Mouse (Mus musculus): ENCODE measurements around the gene Slc22a8.

The Slc22a8 gene

DNA sequence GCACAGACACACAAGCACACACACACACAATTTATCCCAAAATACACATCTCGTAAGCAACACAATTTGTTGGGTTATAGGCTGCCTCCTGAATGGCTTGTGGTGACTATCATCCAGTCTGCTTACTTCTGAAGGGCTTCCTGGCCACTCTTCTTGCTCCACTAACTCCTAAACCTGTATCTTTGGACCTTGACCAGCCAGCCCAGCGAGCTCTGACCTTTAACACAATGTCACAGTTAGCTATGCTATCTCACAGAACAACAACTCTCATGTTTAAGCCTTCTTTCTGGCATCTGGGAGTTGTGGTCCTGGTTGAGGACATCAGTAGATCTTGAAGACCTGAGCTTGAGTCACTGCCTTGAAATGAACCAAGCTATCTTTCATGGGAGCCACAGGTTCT is 8.2 kb downstream of the Slc22a8 start:
- DNase-seq (ENCODE audit: low read depth) = no peak

DNA sequence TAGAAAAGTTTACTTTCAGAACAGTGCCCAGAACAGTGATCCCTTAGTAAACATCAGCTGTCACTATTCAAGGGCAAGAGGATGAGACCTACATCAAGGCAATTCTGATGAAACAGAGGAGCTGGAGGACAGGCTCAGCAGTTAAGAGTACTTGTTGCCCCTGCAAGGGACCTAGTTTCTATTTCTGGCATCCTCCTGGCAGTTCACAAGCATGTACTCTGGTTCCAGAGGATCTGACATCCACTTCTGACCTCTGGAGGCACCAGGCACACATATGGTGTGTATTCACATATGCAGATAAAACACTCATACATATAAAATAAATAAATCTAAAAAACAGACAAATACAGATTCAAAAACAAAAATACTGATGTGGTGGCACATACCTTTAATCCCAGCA is 10.9 kb downstream of the Slc22a8 start:
- no peak for DNase-seq (ENCODE audit: low read depth)

DNA sequence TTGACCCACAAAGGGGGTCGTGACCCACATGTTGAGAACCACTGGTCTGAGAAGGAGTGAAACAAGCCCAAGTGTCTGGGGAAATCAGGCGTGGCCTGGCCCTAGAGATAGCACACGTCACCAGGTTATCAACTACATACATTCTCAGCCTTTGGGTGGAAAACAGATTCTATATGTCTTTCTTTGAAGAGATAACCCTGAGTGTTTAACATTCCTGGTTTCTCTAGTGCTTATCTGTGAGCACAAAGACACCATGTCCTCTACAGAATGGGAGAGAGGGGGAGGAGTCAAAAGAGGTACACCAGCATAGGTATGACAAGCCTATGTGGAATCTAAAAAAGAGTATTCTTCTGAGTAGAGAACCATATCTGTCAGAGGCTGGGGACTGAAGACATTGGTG is 11.9 kb downstream of the Slc22a8 start:
- no peak for DNase-seq (ENCODE audit: low read depth)

DNA sequence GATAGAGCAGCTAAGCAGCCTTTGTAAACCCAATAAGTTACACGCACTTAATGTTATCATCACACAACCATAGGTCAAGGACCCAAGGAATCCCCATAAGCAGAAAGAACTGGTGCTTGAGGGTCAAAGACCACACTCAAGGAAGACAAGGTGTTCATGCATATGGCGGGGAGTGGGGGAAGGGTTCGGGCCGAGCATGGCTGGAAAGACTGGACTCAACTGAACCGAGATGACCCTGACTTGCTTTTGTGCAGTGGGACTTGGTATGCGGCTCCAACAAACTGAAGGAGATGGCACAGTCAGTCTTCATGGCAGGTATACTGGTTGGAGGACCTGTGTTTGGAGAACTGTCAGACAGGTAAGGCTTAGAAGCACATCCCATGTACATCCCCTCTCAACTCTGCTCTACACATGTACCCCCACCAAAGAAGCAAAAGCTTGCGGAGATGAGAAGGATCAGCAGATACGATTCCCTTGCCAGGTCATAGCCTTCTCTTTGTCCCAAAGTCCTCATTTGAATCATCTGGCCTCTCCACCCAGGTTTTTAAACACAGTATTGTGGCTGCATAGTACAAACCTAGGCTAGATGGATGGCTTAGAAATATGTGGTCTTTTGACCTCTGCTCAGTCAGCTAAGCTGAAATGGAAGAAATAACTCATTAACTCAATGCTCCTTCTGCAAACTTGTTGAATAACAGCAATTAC is 13.6 kb downstream of the Slc22a8 start:
- no peak for DNase-seq (ENCODE audit: low read depth)

DNA sequence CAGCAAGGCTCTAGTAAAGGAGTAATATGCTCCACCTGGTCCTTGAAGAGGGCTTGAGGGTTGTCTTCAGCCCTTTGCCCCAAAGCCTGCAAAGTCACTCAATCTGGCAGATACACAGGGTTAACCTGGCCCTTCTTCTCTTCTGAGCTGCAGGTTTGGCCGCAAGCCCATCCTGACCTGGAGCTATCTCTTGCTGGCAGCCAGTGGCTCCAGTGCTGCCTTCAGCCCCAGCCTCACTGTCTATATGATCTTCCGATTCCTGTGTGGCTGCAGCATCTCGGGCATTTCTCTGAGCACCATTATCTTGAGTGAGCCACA is 14.1 kb downstream of the Slc22a8 start:
- DNase-seq (ENCODE audit: low read depth) = no peak

DNA sequence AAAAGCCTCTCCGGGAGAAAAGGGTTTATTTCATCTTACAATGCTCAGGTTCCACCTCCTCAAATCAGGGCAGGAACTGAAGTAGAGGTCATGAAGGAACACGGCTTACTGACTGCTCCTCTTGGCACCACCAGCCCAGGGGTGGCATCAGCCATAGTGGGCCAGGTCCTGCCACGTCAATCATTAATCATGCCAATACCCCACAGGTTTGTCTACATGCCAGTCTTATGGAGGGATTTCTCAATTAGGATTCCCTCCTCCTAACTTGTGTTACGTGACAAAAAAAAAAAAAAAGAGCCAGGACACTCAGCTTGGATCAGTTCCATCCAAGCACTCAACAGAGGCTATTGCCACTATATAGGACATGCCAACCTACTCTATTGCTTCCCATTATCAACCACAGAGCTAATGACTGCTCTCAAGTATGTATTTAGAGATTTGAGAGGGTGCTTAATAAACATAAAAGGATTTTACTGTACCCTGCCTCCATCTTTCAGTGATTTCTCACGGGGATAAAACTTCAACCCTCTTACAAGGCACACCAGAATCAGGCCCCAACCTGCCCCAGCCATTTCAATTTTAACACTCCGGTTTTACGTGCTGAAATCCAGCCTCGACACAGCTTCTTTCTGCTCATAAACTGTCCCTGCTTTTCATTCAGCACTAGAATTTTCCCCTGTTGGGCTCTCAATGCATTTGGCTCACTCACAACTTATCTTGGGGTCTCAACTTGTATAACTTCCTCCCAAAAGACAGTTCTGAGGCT is 20.5 kb downstream of the Slc22a8 start:
- DNase-seq (ENCODE audit: low read depth) = no peak

DNA sequence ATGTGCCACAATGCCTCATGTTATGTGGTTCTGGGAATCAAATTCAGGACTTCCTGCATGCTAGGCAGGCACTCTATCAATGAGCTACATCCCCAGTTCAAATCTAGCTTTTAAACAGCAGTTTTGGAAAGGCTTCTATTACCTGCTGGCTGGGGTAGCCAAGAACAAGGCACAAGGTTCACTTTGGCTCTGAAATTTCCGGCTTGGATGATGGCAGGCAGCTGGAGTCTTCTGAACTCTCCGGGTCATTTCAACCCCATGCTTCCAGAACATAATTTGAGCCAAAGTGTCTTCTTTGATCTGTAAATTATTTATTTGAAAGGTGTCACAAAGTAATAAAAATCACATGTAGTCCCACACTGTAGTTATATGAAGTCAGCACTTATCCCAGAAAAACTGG is 22.1 kb downstream of the Slc22a8 start:
- no peak for DNase-seq (ENCODE audit: low read depth)

- no peak for DNase-seq (ENCODE audit: low read depth)
Measured at GRCm38 (mm10) chr19:8614343-8614742, 23.3 kb downstream of the Slc22a8 start.

GRCm38 (mm10) chr19:8616314-8616713 is 25.3 kb downstream of the Slc22a8 start:
- DNase-seq (ENCODE audit: low read depth) = no peak

DNA sequence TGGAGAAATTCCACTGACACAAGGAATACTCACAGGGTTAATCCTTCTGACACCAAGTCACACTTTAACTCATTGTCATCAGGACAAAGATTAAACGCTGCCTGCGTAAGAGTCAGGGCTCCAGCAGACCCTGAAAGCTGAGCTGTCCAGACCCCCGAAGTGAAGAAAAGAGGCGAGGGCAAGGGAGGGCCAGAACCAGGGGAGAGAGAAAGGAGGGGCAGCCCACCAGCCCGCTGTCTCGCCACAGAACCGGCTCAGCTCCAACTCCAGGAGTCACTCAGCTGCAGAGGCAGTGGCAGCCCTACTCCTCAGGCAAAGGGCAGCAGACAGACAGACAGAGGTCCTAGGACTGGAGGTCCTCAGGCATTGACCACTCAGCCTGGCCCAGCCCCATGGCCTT is 26.9 kb downstream of the Slc22a8 start, which contains the start of gene Slc22a6:
Gene Slc22a6 (plus strand): TSS at position 136 of the 400 bp plus-strand sequence.
- DNase-seq (ENCODE audit: low read depth) = no peak

- no peak for DNase-seq (ENCODE audit: low read depth)
Measured at GRCm38 (mm10) chr19:8621098-8621497, 30.0 kb downstream of the Slc22a8 start.

DNA sequence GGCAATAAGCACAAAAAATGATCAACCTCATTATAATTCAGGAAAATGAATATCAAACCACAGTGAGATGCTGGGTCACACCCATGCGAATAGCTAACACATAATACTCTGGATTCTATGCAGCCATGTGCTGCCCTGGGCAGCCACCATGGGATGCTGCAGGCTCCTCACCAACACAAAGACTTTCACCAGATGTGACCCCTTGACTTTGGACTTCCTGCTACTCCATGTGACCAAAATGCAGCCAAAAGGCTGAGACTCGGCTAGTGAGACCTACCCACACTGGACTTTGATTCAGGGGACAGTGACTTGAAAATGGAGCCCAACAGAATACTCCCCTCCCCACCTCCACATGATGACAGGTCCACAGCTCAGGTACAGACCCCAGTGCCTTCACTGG is 39.2 kb downstream of the Slc22a8 start:
- no peak for DNase-seq (ENCODE audit: low read depth)

GRCm38 (mm10) chr19:8630826-8631225 is 39.8 kb downstream of the Slc22a8 start:
- DNase-seq (ENCODE audit: low read depth) = no peak

DNA sequence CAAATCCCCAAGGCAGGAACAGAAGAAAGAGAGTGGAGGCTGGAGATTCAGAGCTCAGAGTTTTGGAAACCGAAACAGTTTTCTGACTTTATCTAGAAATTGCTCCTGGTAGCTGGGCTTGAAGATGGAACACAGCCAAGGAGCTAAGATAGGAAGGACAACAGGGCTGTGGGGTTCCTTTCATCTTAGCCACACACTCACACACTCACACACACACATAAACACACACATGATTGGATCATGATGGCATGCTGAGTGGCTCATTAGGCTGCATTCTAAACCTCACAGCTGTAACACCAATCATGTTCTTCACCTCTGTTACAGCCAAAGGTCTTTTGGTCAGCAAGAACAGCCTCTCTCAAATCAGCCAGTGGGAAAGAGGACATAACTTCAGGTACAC is 41.0 kb downstream of the Slc22a8 start:
- no peak for DNase-seq (ENCODE audit: low read depth)

GRCm38 (mm10) chr19:8642086-8642485 is 51.0 kb downstream of the Slc22a8 start:
- DNase-seq (ENCODE audit: low read depth) = peak; percentile 56

DNA sequence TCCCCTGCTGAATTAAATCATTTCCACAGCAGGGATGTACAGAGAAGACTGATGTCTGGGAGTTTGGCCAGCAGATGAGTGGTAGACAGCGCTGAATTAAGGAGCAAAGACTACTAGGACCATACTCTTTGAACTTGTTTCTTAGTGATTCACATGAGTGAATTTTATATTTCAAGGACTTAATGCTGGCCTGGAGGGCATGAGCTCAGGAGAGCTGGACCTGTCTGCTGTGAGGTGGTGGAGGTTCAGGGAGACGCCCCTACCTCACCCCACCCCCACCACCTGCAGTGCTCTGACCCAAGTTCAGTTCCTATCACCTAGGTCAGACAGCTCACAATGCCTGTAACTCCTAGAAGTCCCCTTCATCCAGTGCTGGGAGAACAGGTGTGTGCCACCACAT is 55.3 kb downstream of the Slc22a8 start:
- DNase-seq (ENCODE audit: low read depth) = no peak

- no peak for DNase-seq (ENCODE audit: low read depth)
Measured at GRCm38 (mm10) chr19:8655833-8656232, 64.8 kb downstream of the Slc22a8 start.

GRCm38 (mm10) chr19:8656341-8656740 is 65.3 kb downstream of the Slc22a8 start:
- no peak for DNase-seq (ENCODE audit: low read depth)
